Mouse (Mus musculus): ENCODE results near the gene Rfx3.

Gene Rfx3

DNA sequence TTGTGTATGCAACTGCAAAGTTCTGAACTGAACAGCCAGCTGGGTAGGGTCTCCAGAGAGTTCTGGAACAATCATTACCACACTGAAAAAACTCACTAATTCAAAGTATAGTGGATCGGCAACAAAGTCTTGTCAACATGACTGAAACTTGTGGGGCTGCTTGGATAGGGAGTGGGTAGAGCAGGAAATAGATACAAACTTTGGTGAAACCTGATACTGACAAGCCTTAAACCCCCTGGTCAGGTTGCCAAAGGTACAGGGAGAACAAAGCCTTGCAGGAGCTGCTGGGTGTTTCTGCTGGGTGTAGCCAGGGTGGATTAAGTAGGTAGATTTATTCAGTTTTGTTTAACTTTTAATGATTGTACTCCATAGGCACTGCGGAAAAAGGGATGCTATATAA lies 274.4 kb downstream of the Rfx3 start:
- no peak for DNase-seq (ENCODE audit: extremely low read depth, low read depth, low spot score)

DNA sequence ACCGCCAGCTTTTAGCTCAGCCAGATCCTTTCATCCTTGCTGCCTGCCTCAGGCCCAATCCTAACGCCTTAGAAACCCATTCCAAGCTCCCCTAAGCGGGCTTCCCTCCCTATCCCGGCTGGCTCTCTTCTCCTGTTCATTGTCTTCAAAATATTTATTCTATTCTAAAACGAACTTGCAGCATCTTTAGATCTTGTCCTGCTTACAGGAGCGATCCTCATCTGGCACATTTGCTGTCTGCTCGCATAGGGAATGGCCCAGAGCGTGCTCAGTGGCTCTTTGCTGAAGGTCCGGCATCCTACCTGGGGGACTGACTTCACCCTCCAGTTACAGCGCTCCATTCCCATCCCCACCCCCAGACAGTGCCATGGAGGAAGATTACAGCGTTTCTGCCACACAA lies 292.0 kb downstream of the Rfx3 start:
- no peak for DNase-seq (ENCODE audit: extremely low read depth, low read depth, low spot score)

DNA sequence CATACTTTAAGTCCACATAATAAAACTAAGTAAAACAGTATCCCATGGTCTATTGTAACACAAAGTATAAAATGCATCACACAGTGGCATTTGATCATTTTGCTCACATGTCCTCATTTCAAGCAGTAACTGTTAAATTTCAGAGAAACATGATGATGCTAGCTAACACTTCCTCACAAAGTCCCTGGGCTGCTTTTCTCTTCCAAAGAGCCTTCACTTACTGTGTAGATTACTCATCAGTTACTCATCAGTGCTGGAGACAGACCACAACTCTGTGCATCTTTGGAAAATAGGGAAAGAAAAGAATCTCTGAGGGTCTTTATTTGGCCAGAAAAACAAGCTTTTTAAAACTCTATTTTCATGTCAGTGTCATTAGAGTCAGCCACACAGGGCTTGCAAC lies 294.7 kb downstream of the Rfx3 start:
- DNase-seq (ENCODE audit: extremely low read depth, low read depth, low spot score), result no peak

Measured in fat pad, adult 2 months (tissue).